Comparison of ENCODE assay signal across 25 mouse cellular contexts in the genomic region with DNA sequence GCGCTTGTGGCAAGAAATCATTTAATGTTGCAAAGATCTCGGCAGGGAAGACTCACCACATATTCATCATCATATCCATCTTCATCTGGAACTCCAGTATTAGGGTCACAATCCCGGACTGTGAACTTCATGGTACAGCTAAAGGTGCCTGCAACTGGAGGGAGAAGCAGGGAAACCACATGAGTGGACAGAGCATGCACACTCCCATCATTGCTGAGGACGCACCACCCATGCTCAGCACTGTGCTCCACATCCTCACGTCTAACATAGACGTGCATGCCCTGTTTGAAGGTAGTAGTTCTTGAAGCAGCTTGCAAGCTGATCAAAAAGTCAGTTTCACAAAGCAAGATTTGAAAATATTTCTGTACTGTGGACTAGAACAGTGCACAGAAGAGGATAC. TPM values are rescaled to one million over a fixed set of nuclear protein-coding genes. Genes with fewer than 3 reads are reported as not detected.
A peak's percentile ranks its signal among the peaks of the same experiment; 100 is the strongest.
DNase-seq lines count a peak whose midpoint lies in the region; ATAC-seq and TF ChIP-seq lines count a peak whose summit lies in the region.
"Had no signal": no experiment of that assay in that cellular context is flagged by ENCODE, and none has a peak within 500 bp of the region (broad histone marks: within the 10 kb centered on the region; RNA-seq: fewer than 3 reads in every experiment).

No protein-coding gene starts in this region.

- H3K27ac ChIP-seq in heart, embryonic 12.5 days (ENCODE audit: poor library complexity, severe bottlenecking), result no peak overlapping the region
- H3K27ac ChIP-seq in heart, adult 2 months, result no peak overlapping the region
- H3K27ac ChIP-seq in kidney, embryonic 16.5 days (ENCODE audit: low read length), result no peak overlapping the region
- H3K27ac ChIP-seq in embryonic facial prominence, embryonic 14.5 days (replicated peaks; ENCODE audit: low read depth, low read length), result no peak overlapping the region
- H3K27ac ChIP-seq in embryonic fibroblast, embryonic 13.5 days (ENCODE audit: insufficient read depth, low read length), result no peak overlapping the region
- H3K27ac ChIP-seq: forebrain, embryonic 12.5 days; gastrocnemius, adult 2 months; hindbrain, embryonic 10.5 days; hindbrain, postnatal 0 days; limb, embryonic 15.5 days; liver, embryonic 15.5 days; midbrain, embryonic 13.5 days; stomach, embryonic 15.5 days had no signal

- no peaks in the 10 kb centered on the region for H3K4me1 ChIP-seq in heart, embryonic 12.5 days (replicated peaks)
- H3K4me1 ChIP-seq in heart, adult 2 months (ENCODE audit: control insufficient read depth, insufficient read depth, low read length), result no peaks in the 10 kb centered on the region
- H3K4me1 ChIP-seq in kidney, embryonic 16.5 days (ENCODE audit: insufficient read depth, low read length), result no peaks in the 10 kb centered on the region
- no peaks in the 10 kb centered on the region; the same call in 1 of the 2 replicates for H3K4me1 ChIP-seq in embryonic facial prominence, embryonic 14.5 days (ENCODE audit: control insufficient read depth, insufficient read depth, low read length)
- H3K4me1 ChIP-seq in embryonic fibroblast, embryonic 13.5 days (ENCODE audit: control insufficient read depth, insufficient read depth, low read length), result no peaks in the 10 kb centered on the region
- H3K4me1 ChIP-seq: forebrain, embryonic 12.5 days; hindbrain, embryonic 10.5 days; liver, embryonic 15.5 days; midbrain, embryonic 13.5 days; stomach, embryonic 15.5 days had no signal

- no peak overlapping the region for H3K4me2 ChIP-seq in heart, embryonic 12.5 days
- no peak overlapping the region for H3K4me2 ChIP-seq in kidney, embryonic 16.5 days (replicated peaks; ENCODE audit: low read depth, low read length)
- no peak overlapping the region for H3K4me2 ChIP-seq in embryonic facial prominence, embryonic 14.5 days (ENCODE audit: low read depth, low read length)
- H3K4me2 ChIP-seq: forebrain, embryonic 12.5 days; limb, embryonic 15.5 days; liver, embryonic 15.5 days; midbrain, embryonic 13.5 days; stomach, embryonic 15.5 days had no signal

- no peak for TF ChIP-seq POLR2A in heart, adult 2 months (IDR thresholded peaks at IDR 0.05; ENCODE audit: insufficient read depth, low read depth, low read length)
- TF ChIP-seq POLR2A in embryonic fibroblast, embryonic 13.5 days (IDR thresholded peaks at IDR 0.05; ENCODE audit: low read depth, low read length), result peak; percentile 16; the same call in 1 of the 2 replicates

- intact Hi-C loops in heart, adult 2 months (cut with DNase I), result no loop called here

- peaks cover 33% of the 10 kb centered on the region for H3K36me3 ChIP-seq in heart, embryonic 12.5 days
- H3K36me3 ChIP-seq in heart, adult 2 months (ENCODE audit: control insufficient read depth, insufficient read depth, low read length), result peaks cover 5% of the 10 kb centered on the region
- H3K36me3 ChIP-seq in kidney, embryonic 16.5 days (ENCODE audit: insufficient read depth, low read length), result peaks cover 27% of the 10 kb centered on the region
- peaks cover 37% of the 10 kb centered on the region for H3K36me3 ChIP-seq in embryonic facial prominence, embryonic 14.5 days (ENCODE audit: control insufficient read depth, insufficient read depth, low read length)

- TF ChIP-seq CTCF in heart, adult 2 months (IDR thresholded peaks at IDR 0.05), result no peak
- no peak for TF ChIP-seq CTCF in embryonic fibroblast, embryonic 13.5 days (IDR thresholded peaks at IDR 0.05; ENCODE audit: borderline replicate concordance, insufficient read depth, low read length)

- ATAC-seq in heart, embryonic 12.5 days (ENCODE audit: insufficient number of reproducible peaks, low FRiP score), result peak; percentile 56
- ATAC-seq in kidney, embryonic 16.5 days (ENCODE audit: low FRiP score, low TSS enrichment), result peak; percentile 77; the same call in 1 of the 2 replicates
- ATAC-seq in embryonic facial prominence, embryonic 14.5 days (ENCODE audit: low read depth), result peak; percentile 50; the same call in 1 of the 2 replicates
- ATAC-seq: hindbrain, postnatal 0 days; intestine, embryonic 16.5 days; midbrain, embryonic 13.5 days had no signal

- DNase-seq in heart, adult 2 months, result no peak
- DNase-seq in kidney, adult 11 months, result no peak
- DNase-seq in embryonic facial prominence, embryonic 14.5 days (ENCODE audit: low spot score), result no peak
- no peak for DNase-seq in gastrocnemius, postnatal 25 days
- DNase-seq: adrenal gland, adult 2 months; cerebellum, adult 11 months; cerebellum, adult 9-11 months; gastrocnemius, adult 2 months; kidney, postnatal 25 days; layer of hippocampus, postnatal 36 days; lung, postnatal 10 days; thymus, postnatal 25 days had no signal

- H3K9ac ChIP-seq in heart, embryonic 12.5 days, result no peak overlapping the region
- H3K9ac ChIP-seq in heart, adult 2 months (ENCODE audit: low read depth, low read length), result no peak overlapping the region
- no peak overlapping the region for H3K9ac ChIP-seq in kidney, embryonic 16.5 days (replicated peaks; ENCODE audit: low read length)
- H3K9ac ChIP-seq in embryonic facial prominence, embryonic 14.5 days (ENCODE audit: low read depth, low read length), result no peak overlapping the region
- H3K9ac ChIP-seq: forebrain, embryonic 12.5 days; limb, embryonic 15.5 days; liver, embryonic 15.5 days; midbrain, embryonic 13.5 days; stomach, embryonic 15.5 days had no signal

- 72% methylated on average over 6 of the region's 6 CpGs for WGBS in heart, embryonic 12.5 days
- 70% methylated on average over 6 of the region's 6 CpGs for WGBS in heart, adult 2 months
- 68% methylated on average over 6 of the region's 6 CpGs for WGBS in kidney, embryonic 16.5 days
- 72% methylated on average over 6 of the region's 6 CpGs for WGBS in embryonic facial prominence, embryonic 14.5 days

- no peaks in the 10 kb centered on the region for H3K27me3 ChIP-seq in heart, embryonic 12.5 days (replicated peaks)
- H3K27me3 ChIP-seq in heart, adult 2 months (ENCODE audit: control insufficient read depth, insufficient read depth, low read length), result no peaks in the 10 kb centered on the region
- no peaks in the 10 kb centered on the region for H3K27me3 ChIP-seq in kidney, embryonic 16.5 days (ENCODE audit: insufficient read depth, low read length)
- no peaks in the 10 kb centered on the region for H3K27me3 ChIP-seq in embryonic facial prominence, embryonic 14.5 days (replicated peaks; ENCODE audit: control insufficient read depth, insufficient read depth, low read length)
- H3K27me3 ChIP-seq: forebrain, embryonic 12.5 days; limb, embryonic 15.5 days; liver, embryonic 15.5 days; midbrain, embryonic 13.5 days; stomach, embryonic 15.5 days had no signal

- no peak overlapping the region for H3K4me3 ChIP-seq in heart, embryonic 12.5 days
- H3K4me3 ChIP-seq in heart, adult 2 months, result no peak overlapping the region
- no peak overlapping the region for H3K4me3 ChIP-seq in kidney, embryonic 16.5 days (ENCODE audit: low read length)
- H3K4me3 ChIP-seq in embryonic facial prominence, embryonic 14.5 days (ENCODE audit: low read depth, low read length), result no peak overlapping the region
- no peak overlapping the region for H3K4me3 ChIP-seq in embryonic fibroblast, embryonic 13.5 days (ENCODE audit: insufficient read depth, low read length)
- H3K4me3 ChIP-seq: erythroblast, embryonic 14.5 days; forebrain, embryonic 12.5 days; gastrocnemius, adult 2 months; hindbrain, embryonic 10.5 days; limb, embryonic 15.5 days; liver, embryonic 15.5 days; midbrain, embryonic 13.5 days; stomach, embryonic 15.5 days had no signal

- H3K79me2 ChIP-seq in heart, adult 2 months (replicated peaks; ENCODE audit: control insufficient read depth, insufficient read depth, low read length), result no peaks in the 10 kb centered on the region

- no peak for TF ChIP-seq EP300 in heart, adult 2 months (IDR thresholded peaks at IDR 0.05; ENCODE audit: insufficient read depth, low read depth, low read length)

- no peaks in the 10 kb centered on the region for H3K9me3 ChIP-seq in heart, embryonic 12.5 days (replicated peaks)
- no peaks in the 10 kb centered on the region for H3K9me3 ChIP-seq in kidney, embryonic 16.5 days (ENCODE audit: low read length)
- no peaks in the 10 kb centered on the region for H3K9me3 ChIP-seq in embryonic facial prominence, embryonic 14.5 days (ENCODE audit: control insufficient read depth, low read length)
- H3K9me3 ChIP-seq: forebrain, embryonic 12.5 days; hindbrain, embryonic 10.5 days; limb, embryonic 15.5 days; liver, embryonic 15.5 days; midbrain, embryonic 13.5 days; stomach, embryonic 15.5 days had no signal

RNA-seq across cellular contexts. Expression of gene Mest, which starts 27.1 kb away (rescaled TPM):
- polyA plus RNA-seq in heart, embryonic 12.5 days (2016; fragmentation: Nextera tagmentation; extraction: Ambion mirVana), result 3,424 and 3,742 TPM in 2 replicates
- 1 to 10 TPM; 6.2 to 8.3 TPM for total RNA-seq in heart, adult 2 months (2021)
- polyA plus RNA-seq in heart, adult 2 months (2012; rRNA removed), result 19.5 and 28.1 TPM in 2 replicates
- 2,098 and 2,228 TPM in 2 replicates for polyA plus RNA-seq in kidney, embryonic 16.5 days (2015; fragmentation: Nextera tagmentation; extraction: Ambion mirVana)
- 2,046 and 2,257 TPM in 2 replicates for polyA plus RNA-seq in embryonic facial prominence, embryonic 14.5 days (2014; fragmentation: Nextera tagmentation; extraction: Ambion mirVana)
- polyA plus RNA-seq in embryonic fibroblast, embryonic 13.5 days (2011; ENCODE audit: insufficient read length, low read depth, missing spikeins), result 44.3 and 540 TPM in 2 replicates
- total RNA-seq in gastrocnemius, postnatal 25 days (2021), result 10 to 100 TPM; 10.5 to 19.9 TPM
- total RNA-seq: granulocyte monocyte progenitor cell, adult 5-6 weeks had no signal

RNA-seq across cellular contexts. Expression of gene Cep41, which starts 56.9 kb away (rescaled TPM):
- 11.9 TPM in 2 replicates for polyA plus RNA-seq in heart, embryonic 12.5 days (2016; fragmentation: Nextera tagmentation; extraction: Ambion mirVana)
- 1 to 10 TPM; 1.3 to 1.4 TPM for total RNA-seq in heart, adult 2 months (2021)
- polyA plus RNA-seq in heart, adult 2 months (2012; rRNA removed), result 1.9 and 2.3 TPM in 2 replicates
- 20.6 and 21.6 TPM in 2 replicates for polyA plus RNA-seq in kidney, embryonic 16.5 days (2015; fragmentation: Nextera tagmentation; extraction: Ambion mirVana)
- 38.6 and 44.3 TPM in 2 replicates for polyA plus RNA-seq in embryonic facial prominence, embryonic 14.5 days (2014; fragmentation: Nextera tagmentation; extraction: Ambion mirVana)
- polyA plus RNA-seq in embryonic fibroblast, embryonic 13.5 days (2011; ENCODE audit: insufficient read length, low read depth, missing spikeins), result 8.7 and 14.9 TPM in 2 replicates
- total RNA-seq in gastrocnemius, postnatal 25 days (2021), result 1 to 10 TPM; 1.4 to 2.1 TPM
